Mouse (Mus musculus) heart, adult 2 months (tissue): ENCODE data around the gene Gpr174. TPM values are rescaled to one million over a fixed set of nuclear protein-coding genes. Genes with fewer than 3 reads are reported as not detected.

Experiments
- DNase-seq, 2 experiments: peaks; one replicate each; pipeline ENCODE4 v3.0.0; 2021
- H3K27ac ChIP-seq: fragments of 200-600 bp; 2 replicates; pipeline ENCODE4 v1.8.1; 2022
- H3K27me3 ChIP-seq: fragments of 200-500 bp; 2 replicates; pipeline ENCODE4 v1.6.1; 2012; ENCODE audit warnings: mild to moderate bottlenecking, low read length, inconsistent platforms, mixed read lengths; ENCODE audit not compliant: control insufficient read depth, insufficient read depth
- H3K36me3 ChIP-seq: fragments of 200-500 bp; 2 replicates; pipeline ENCODE4 v1.6.1; 2012; ENCODE audit warnings: low read length, inconsistent platforms; ENCODE audit not compliant: control insufficient read depth, insufficient read depth
- H3K4me1 ChIP-seq: fragments of 200-500 bp; 2 replicates; pipeline ENCODE4 v1.6.1; 2011; ENCODE audit warnings: low read length; ENCODE audit not compliant: control insufficient read depth, insufficient read depth
- H3K4me3 ChIP-seq: fragments of 200-600 bp; 2 replicates; pipeline ENCODE4 v1.8.1; 2022
- H3K79me2 ChIP-seq: fragments of 200-500 bp; replicated peaks from 2 replicates; pipeline ENCODE4 v1.6.1; 2012; ENCODE audit warnings: mild to moderate bottlenecking, inconsistent platforms, low read length, moderate library complexity, mixed read lengths; ENCODE audit not compliant: control insufficient read depth, insufficient read depth
- H3K9ac ChIP-seq: fragments of 200-500 bp; 2 replicates; pipeline ENCODE4 v1.6.1; 2012; ENCODE audit warnings: low read depth, mild to moderate bottlenecking, control low read depth, inconsistent platforms, low read length, mixed read lengths
- CTCF ChIP-seq: fragments of 200-600 bp; IDR thresholded peaks from 2 replicates; pipeline ENCODE4 v1.8.1; 2022; ENCODE audit warnings: antibody characterized with exemption, mild to moderate bottlenecking, moderate library complexity
- EP300 ChIP-seq: fragments of 200-500 bp; IDR thresholded peaks from 2 replicates; pipeline ENCODE4 v1.6.1; 2011; ENCODE audit warnings: low read depth, low read length, control low read depth; ENCODE audit not compliant: insufficient read depth
- POLR2A ChIP-seq: fragments of 200-500 bp; IDR thresholded peaks from 2 replicates; pipeline ENCODE4 v1.6.1; 2011; ENCODE audit warnings: mild to moderate bottlenecking, low read depth, low read length, control low read depth; ENCODE audit not compliant: insufficient read depth
- WGBS: fragments of 180-500 bp; shearing (Covaris S2); methylation state at CpG from one replicate; pipeline ENCODE4 v1.1.7; 2018; 5-methylcytosine and 5-hydroxymethylcytosine counted together
- intact Hi-C: fragments of 180-260 bp; cut with DNase I; formaldehyde crosslinking; loops from one replicate; pipeline ENCODE4 v1.15.1; 2025
- polyA plus RNA-seq: library from polyadenylated mRNA; depleted of rRNA; stranded (reverse); fragments of >200 nt; gene quantifications from 2 replicates; pipeline ENCODE4 v1.2.3, GENCODE M21; 2012; rRNA removed
- total RNA-seq, 2 experiments: library from RNA; stranded (reverse); gene quantifications; 2 replicates each; pipeline ENCODE4 v1.2.3; 2021

The Gpr174 gene
- total and polyA plus RNA-seq, 3 experiments, result 0.07 to 0.33 (median 0.23) TPM

DNA sequence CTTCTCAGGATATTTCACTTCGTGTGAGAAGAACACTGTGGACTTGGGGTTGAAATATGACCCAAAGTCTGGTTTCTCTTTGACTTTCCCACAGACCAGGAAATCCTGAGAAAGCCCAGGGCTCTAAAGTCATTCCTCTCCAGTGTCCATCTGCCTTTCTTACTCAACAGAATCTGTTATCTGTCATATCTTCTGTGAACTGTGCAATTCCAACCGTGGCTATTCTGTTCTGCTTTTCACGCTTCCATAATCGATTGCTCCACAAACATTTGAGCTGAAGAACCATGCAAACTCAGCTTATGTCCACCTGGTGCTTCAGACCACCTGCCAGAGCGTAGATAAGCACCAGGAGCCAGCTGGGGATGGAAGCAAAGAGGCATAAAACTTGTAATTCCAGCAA lies 56.9 kb downstream of the Gpr174 start:
- H3K27me3 ChIP-seq, result no peaks in the 10 kb centered on the region
- no peak overlapping the region for H3K9ac ChIP-seq
- intact Hi-C loops, result no loop called here
- TF ChIP-seq POLR2A (no peak), EP300 (no peak), CTCF (no peak)
- no peaks in the 10 kb centered on the region for H3K79me2 ChIP-seq
- no peak overlapping the region for H3K27ac ChIP-seq
- WGBS, result 43% methylated on average over 5 of the region's 5 CpGs
- no peaks in the 10 kb centered on the region for H3K36me3 ChIP-seq
- no peak overlapping the region for H3K4me3 ChIP-seq
- H3K4me1 ChIP-seq, result no peaks in the 10 kb centered on the region
- no peak for DNase-seq

DNA sequence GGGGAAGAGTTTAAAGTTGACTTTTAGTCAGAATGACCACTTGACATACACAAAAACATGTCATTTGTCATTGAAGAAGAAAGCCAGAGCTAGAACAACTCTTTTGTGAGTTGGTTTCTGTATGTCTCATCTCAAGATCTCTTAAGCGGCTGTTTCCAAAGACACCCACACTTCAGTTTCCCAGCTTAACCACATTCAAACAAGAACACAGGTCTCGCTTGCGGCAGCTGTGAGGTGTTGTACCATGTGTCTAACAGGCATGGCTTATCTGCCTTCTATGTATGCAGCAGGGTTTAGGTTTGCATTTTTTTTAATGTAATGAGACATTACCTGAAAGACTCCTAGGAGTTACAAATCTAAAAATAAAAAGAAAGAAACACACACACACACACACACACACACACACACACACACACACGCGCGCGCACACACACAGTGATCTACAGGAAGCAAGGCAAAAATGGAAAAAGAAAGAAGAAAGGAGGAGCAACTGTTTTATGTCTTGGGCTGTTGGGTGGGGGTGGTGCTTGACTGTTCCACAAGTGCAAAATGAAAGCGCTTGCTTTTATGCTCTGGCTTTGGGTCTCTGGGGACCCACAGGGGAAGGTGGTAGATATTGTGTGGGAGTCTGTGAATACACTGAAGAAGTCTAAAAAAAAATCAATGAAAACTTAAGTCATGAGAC lies 70.2 kb downstream of the Gpr174 start:
- intact Hi-C loops, result no loop called here
- no peak overlapping the region for H3K4me3 ChIP-seq
- 51% methylated on average over 8 of the region's 8 CpGs for WGBS
- H3K36me3 ChIP-seq, result no peaks in the 10 kb centered on the region
- H3K4me1 ChIP-seq, result no peaks in the 10 kb centered on the region
- H3K9ac ChIP-seq, result no peak overlapping the region
- DNase-seq, result peak in 1 of 2 experiments; percentile 7
- TF ChIP-seq POLR2A (no peak), EP300 (no peak), CTCF (no peak)
- H3K27ac ChIP-seq, result no peak overlapping the region
- H3K79me2 ChIP-seq, result no peaks in the 10 kb centered on the region
- no peaks in the 10 kb centered on the region for H3K27me3 ChIP-seq

DNA sequence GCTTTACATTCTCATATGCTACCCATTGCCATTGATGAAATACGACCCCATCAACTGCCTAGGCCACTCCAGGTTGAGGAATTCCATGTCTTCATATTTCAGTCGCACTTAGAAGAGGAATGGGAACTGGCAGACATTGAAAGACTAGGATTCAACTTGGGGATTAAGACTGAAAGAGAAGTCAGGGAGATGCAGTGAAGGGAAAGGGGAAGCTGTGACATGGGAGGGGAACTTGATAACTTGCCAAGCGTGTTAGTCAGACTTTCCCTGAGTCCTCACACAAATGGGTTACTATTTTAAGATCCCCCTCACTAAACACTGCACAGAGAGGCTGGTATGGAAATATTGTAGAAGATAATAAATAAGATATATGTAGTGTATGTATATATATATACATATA lies 74.2 kb downstream of the Gpr174 start:
- Histone ChIP-seq H3K36me3 (no peaks in the 10 kb centered on the region), H3K27me3 (no peaks in the 10 kb centered on the region), H3K4me1 (no peaks in the 10 kb centered on the region), H3K27ac (no peak overlapping the region), H3K9ac (no peak overlapping the region), H3K4me3 (no peak overlapping the region), H3K79me2 (no peaks in the 10 kb centered on the region)
- WGBS, result 58% methylated on average over 3 of the region's 3 CpGs
- TF ChIP-seq EP300 (no peak), CTCF (no peak), POLR2A (no peak)
- DNase-seq, result peak in 1 of 2 experiments; percentile 17
- intact Hi-C loops, result no loop called here

DNA sequence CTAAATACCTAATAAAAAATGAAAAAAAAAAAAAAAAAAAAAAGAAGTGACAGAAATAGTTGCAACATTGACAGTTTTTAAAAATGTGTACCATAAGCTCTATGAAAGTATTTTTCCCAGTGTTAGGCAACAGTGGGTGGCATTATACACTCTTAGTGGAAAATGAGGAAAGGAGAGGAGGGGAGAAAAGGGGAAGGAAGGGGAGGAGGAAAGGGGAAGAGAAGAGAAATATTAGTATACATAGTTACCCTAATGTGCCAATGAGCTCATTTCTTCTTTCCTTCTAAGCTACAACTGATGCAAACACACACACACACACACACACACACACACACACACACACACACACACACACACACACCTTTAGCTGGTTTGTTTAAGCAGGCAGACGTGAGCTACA lies 80.9 kb downstream of the Gpr174 start:
- intact Hi-C loops, result no loop called here
- no peaks in the 10 kb centered on the region for H3K79me2 ChIP-seq
- WGBS, result 67% methylated on average over 1 of the region's 1 CpGs

DNA sequence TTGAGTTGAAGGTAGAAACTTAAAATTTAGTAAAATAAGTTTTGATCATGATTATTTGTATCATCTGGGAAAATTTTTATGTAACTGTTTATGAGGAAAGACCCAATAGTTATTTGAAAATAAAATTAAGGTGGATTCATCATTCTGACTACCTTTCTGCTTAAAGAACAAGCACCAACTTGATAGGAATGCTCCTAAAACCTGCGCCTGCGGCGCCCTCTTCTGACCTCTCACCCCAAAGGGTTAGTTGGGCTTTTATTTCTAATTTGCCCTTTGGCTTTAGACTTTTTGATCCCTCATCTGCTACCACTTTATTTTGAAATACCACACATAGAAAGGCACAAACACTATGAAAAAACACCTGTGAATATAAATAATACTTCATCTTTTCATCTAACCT lies 86.3 kb downstream of the Gpr174 start:
- no peak overlapping the region for H3K27ac ChIP-seq
- TF ChIP-seq EP300, result no peak
- no peak for TF ChIP-seq POLR2A
- no peak for TF ChIP-seq CTCF
- H3K36me3 ChIP-seq, result no peaks in the 10 kb centered on the region
- H3K27me3 ChIP-seq, result no peaks in the 10 kb centered on the region
- H3K4me1 ChIP-seq, result no peaks in the 10 kb centered on the region
- peak in 1 of 2 experiments; percentile 2 for DNase-seq
- no peaks in the 10 kb centered on the region for H3K79me2 ChIP-seq
- no peak overlapping the region for H3K4me3 ChIP-seq
- WGBS, result 67% methylated on average over 3 of the region's 3 CpGs
- H3K9ac ChIP-seq, result no peak overlapping the region
- intact Hi-C loops, result no loop called here

More for the DNA sequence above, 80.9 kb downstream of the Gpr174 start:
- no peak for TF ChIP-seq EP300
- TF ChIP-seq POLR2A, result no peak
- no peak for TF ChIP-seq CTCF
- no peak overlapping the region for H3K9ac ChIP-seq
- H3K27ac ChIP-seq, result no peak overlapping the region
- no peaks in the 10 kb centered on the region for H3K36me3 ChIP-seq
- H3K27me3 ChIP-seq, result no peaks in the 10 kb centered on the region
- DNase-seq, result no peak
- no peak overlapping the region for H3K4me3 ChIP-seq
- no peaks in the 10 kb centered on the region for H3K4me1 ChIP-seq

Other genes starting within 250 kb of the Gpr174 start
- gene P2ry10, start 167.4 kb upstream of the Gpr174 start, total RNA-seq, result under 1 TPM; 0.21 to 0.32 TPM
- gene P2ry10, start 167.4 kb upstream of the Gpr174 start, polyA plus RNA-seq, result 0.35 and 0.37 TPM in 2 replicates
- 1 to 10 TPM in 1 of 2 experiments, under 1 TPM in 1; 0.55 to 1.2 TPM for gene P2ry10b, start 107.0 kb upstream of the Gpr174 start, total RNA-seq
- 1.7 and 3.7 TPM in 2 replicates for gene P2ry10b, start 107.0 kb upstream of the Gpr174 start, polyA plus RNA-seq
- 10 to 100 TPM in 1 of 2 experiments, 1 to 10 TPM in 1; 9.7 to 12.7 TPM for gene Itm2a, start 147.5 kb downstream of the Gpr174 start, total RNA-seq
- gene Itm2a, start 147.5 kb downstream of the Gpr174 start, polyA plus RNA-seq, result 10.0 and 21.0 TPM in 2 replicates